Mouse (Mus musculus): ENCODE results near the gene D5Ertd579e.

- TF ChIP-seq CTCF (IDR thresholded peaks at IDR 0.05; ENCODE audit: extremely low read depth, insufficient read length, insufficient replicate concordance, low read depth, low read length) (no peak), POLR2A (IDR thresholded peaks at IDR 0.05; ENCODE audit: low read depth, low read length) (no peak)
Measured at GRCm38 (mm10) chr5:36568118-36568517, 127.7 kb downstream of the D5Ertd579e start.
